Mouse (Mus musculus) hematopoietic multipotent progenitor cell, adult 10-12 weeks (in vitro differentiated cells): ENCODE data around the gene Safb2. TPM values are rescaled to one million over a fixed set of nuclear protein-coding genes. Genes with fewer than 3 reads are reported as not detected.

Source experiments
- polyA plus RNA-seq: library from polyadenylated mRNA; stranded (reverse); fragments of >175 nt; gene quantifications from 2 replicates; pipeline ENCODE4 v1.2.3, GENCODE M21; 2012; ENCODE audit warnings: low replicate concordance

The Safb2 gene
- polyA plus RNA-seq: 235 and 462 TPM in 2 replicates

GRCm38 (mm10) chr17:56584257-56585130 is at the start of gene Safb2, which contains the start of gene Safb:
Safb2 (minus strand) TSS chr17:56584585.
Safb (plus strand) TSS chr17:56584825.

GRCm38 (mm10) chr17:56627530-56628277 is 43.3 kb upstream of the Safb2 start, which contains the start of gene Catsperd:
Catsperd (plus strand) TSS chr17:56628143.

GRCm38 (mm10) chr17:56626754-56627470 is 42.5 kb upstream of the Safb2 start, which contains the start of gene Lonp1:
Lonp1 (minus strand) TSS chr17:56626887.

GRCm38 (mm10) chr17:56613236-56613844 is 29.0 kb upstream of the Safb2 start, which contains the start of gene Rpl36:
Rpl36 (plus strand) TSS chr17:56613416.

GRCm38 (mm10) chr17:56609452-56610171 is 25.2 kb upstream of the Safb2 start, which contains the start of gene 2410015M20Rik:
2410015M20Rik (minus strand) TSS chr17:56609771.

GRCm38 (mm10) chr17:56554122-56554551 is 30.2 kb downstream of the Safb2 start, which contains the start of gene Gm20219:
Gm20219 (minus strand) TSS chr17:56554387.

GRCm38 (mm10) chr17:56512310-56512709 is 72.1 kb downstream of the Safb2 start, which contains the start of gene Znrf4:
Znrf4 (minus strand) TSS chr17:56512431.

Other genes starting within 250 kb of the Safb2 start
- 34.2 and 182 TPM in 2 replicates for gene Ptprs, start 108.1 kb downstream of the Safb2 start, polyA plus RNA-seq
- not detected in 2 replicates for gene Znrf4, start 72.2 kb downstream of the Safb2 start, polyA plus RNA-seq
- gene Gm20219, start 30.2 kb downstream of the Safb2 start, polyA plus RNA-seq: 1.8 and 1.9 TPM in 2 replicates
- gene Safb, start 240 bp upstream of the Safb2 start, polyA plus RNA-seq: 109 and 178 TPM in 2 replicates
- 20.7 and 206 TPM in 2 replicates for gene 2410015M20Rik, start 25.2 kb upstream of the Safb2 start, polyA plus RNA-seq
- gene Rpl36, start 28.8 kb upstream of the Safb2 start, polyA plus RNA-seq: 4,904 and 5,189 TPM in 2 replicates
- gene Lonp1, start 42.3 kb upstream of the Safb2 start, polyA plus RNA-seq: 33.5 and 44.9 TPM in 2 replicates
- gene Catsperd, start 43.6 kb upstream of the Safb2 start, polyA plus RNA-seq: 0.16 and 0.40 TPM in 2 replicates
- 84.9 and 151 TPM in 2 replicates for gene Ranbp3, start 88.7 kb upstream of the Safb2 start, polyA plus RNA-seq
- 49.6 and 172 TPM in 2 replicates for gene Ndufa11, start 133.2 kb upstream of the Safb2 start, polyA plus RNA-seq
- gene Vmac, start 133.4 kb upstream of the Safb2 start, polyA plus RNA-seq: 20.6 and 37.8 TPM in 2 replicates
- gene Nrtn, start 172.9 kb upstream of the Safb2 start, polyA plus RNA-seq: 0.27 and 0.43 TPM in 2 replicates
- 70.9 and 106 TPM in 2 replicates for gene Dus3l, start 180.2 kb upstream of the Safb2 start, polyA plus RNA-seq
- 6.7 and 14.6 TPM in 2 replicates for gene Prr22, start 185.7 kb upstream of the Safb2 start, polyA plus RNA-seq
- 24.1 and 36.3 TPM in 2 replicates for gene Rfx2, start 246.4 kb upstream of the Safb2 start, polyA plus RNA-seq